Mouse (Mus musculus) lung, postnatal 0 days (tissue): ENCODE results near the gene Srsf11. TPM values are rescaled to one million over a fixed set of nuclear protein-coding genes. Genes with fewer than 3 reads are reported as not detected.

Experiments
- ATAC-seq: fragments of 200-750 bp; cut with Nextera tagmentation; 2 replicates; pipeline ENCODE4 v1.8.0; 2017; ENCODE audit warnings: moderate library complexity
- DNase-seq: peaks from one replicate; pipeline ENCODE4 v3.0.0-alpha.2; 2016; ENCODE audit warnings: low spot score
- H3K27ac ChIP-seq: fragments of 300-500 bp; sonication (generic); 2 replicates; pipeline ENCODE4 v1.5.1; 2014; ENCODE audit warnings: antibody characterized with exemption, mild to moderate bottlenecking, low read length, mixed read lengths
- H3K27me3 ChIP-seq: fragments of 300-500 bp; sonication (generic); replicated peaks from 2 replicates; pipeline ENCODE4 v1.6.1; 2014; ENCODE audit warnings: low read length, mixed read lengths; ENCODE audit not compliant: insufficient read depth
- H3K36me3 ChIP-seq: fragments of 300-500 bp; sonication (generic); 2 replicates; pipeline ENCODE4 v1.6.1; 2014; ENCODE audit warnings: low read length, mixed read lengths; ENCODE audit not compliant: insufficient read depth
- H3K4me1 ChIP-seq: fragments of 300-500 bp; sonication (generic); 2 replicates; pipeline ENCODE4 v1.6.1; 2014; ENCODE audit warnings: antibody characterized with exemption, low read depth, low read length, mixed read lengths; ENCODE audit not compliant: insufficient read depth
- H3K4me2 ChIP-seq: fragments of 300-500 bp; sonication (generic); replicated peaks from 2 replicates; pipeline ENCODE4 v1.6.1; 2014; ENCODE audit warnings: low read depth, mild to moderate bottlenecking, low read length, moderate library complexity, mixed read lengths
- H3K4me3 ChIP-seq: fragments of 300-500 bp; sonication (generic); 2 replicates; pipeline ENCODE4 v1.5.1; 2014; ENCODE audit warnings: low read depth, low read length
- H3K9ac ChIP-seq: fragments of 300-500 bp; sonication (generic); replicated peaks from 2 replicates; pipeline ENCODE4 v1.6.1; 2014; ENCODE audit warnings: low read depth, mild to moderate bottlenecking
- H3K9me3 ChIP-seq: fragments of 300-500 bp; sonication (generic); 2 replicates; pipeline ENCODE4 v1.6.1; 2016; ENCODE audit warnings: low read length, mixed read lengths
- CTCF ChIP-seq: IDR thresholded peaks from 2 replicates; pipeline ENCODE4 v1.5.1; 2016; ENCODE audit warnings: antibody characterized with exemption, mild to moderate bottlenecking
- EP300 ChIP-seq: IDR thresholded peaks from 2 replicates; pipeline ENCODE4 v1.6.1; 2016; ENCODE audit warnings: antibody characterized with exemption, mild to moderate bottlenecking, control low read depth
- WGBS: fragments of 180-500 bp; shearing (Covaris S2); extraction: QIAGEN DNeasy Blood & Tissue Kit; methylation state at CpG from one replicate; pipeline ENCODE4 v1.1.7; 2014; 5-methylcytosine and 5-hydroxymethylcytosine counted together
- polyA plus RNA-seq: library from polyadenylated mRNA; unstranded; fragments of >200 nt; fragmentation: Nextera tagmentation; extraction: Ambion mirVana; gene quantifications from 2 replicates; pipeline ENCODE4 v1.2.1, GENCODE M21; 2015

Srsf11 gene
- 190 and 200 TPM in 2 replicates for polyA plus RNA-seq

- ATAC-seq: peak; percentile 96
- no peak for TF ChIP-seq EP300
- TF ChIP-seq CTCF: no peak
Measured at GRCm38 (mm10) chr3:158036329-158036988, at the start of gene Srsf11, which contains the start of gene Lrrc40. Gene Srsf11 (minus strand): TSS chr3:158036639. Gene Lrrc40 (plus strand): TSS chr3:158036662.

GRCm38 (mm10) chr3:158077828-158078227 lies 41.4 kb upstream of the Srsf11 start:
- Histone ChIP-seq H3K4me2 (no peak overlapping the region), H3K9ac (no peak overlapping the region), H3K27me3 (no peaks in the 10 kb centered on the region), H3K36me3 (no peaks in the 10 kb centered on the region), H3K27ac (no peak overlapping the region), H3K4me3 (no peak overlapping the region), H3K9me3 (no peaks in the 10 kb centered on the region), H3K4me1 (no peaks in the 10 kb centered on the region)
- WGBS: 71% methylated on average over 5 of the region's 5 CpGs
- ATAC-seq: no peak
- no peak for DNase-seq
- TF ChIP-seq EP300 (no peak), CTCF (no peak)

More at GRCm38 (mm10) chr3:158036329-158036988, at the start of gene Srsf11, which contains the start of gene Lrrc40:
- Histone ChIP-seq H3K4me2 (peak within 1 kb of the TSS; percentile 83), H3K9ac (peak within 1 kb of the TSS; percentile 95), H3K27me3 (no peaks in the 10 kb centered on the region), H3K4me1 (no peaks in the 10 kb centered on the region; the same call in 1 of the 2 replicates), H3K36me3 (no peaks in the 10 kb centered on the region), H3K9me3 (no peaks in the 10 kb centered on the region), H3K27ac (peak within 1 kb of the TSS; percentile 96), H3K4me3 (peak within 1 kb of the TSS; percentile 92)
- under 1% methylated on average over 54 of the region's 55 CpGs for WGBS
- DNase-seq: peak; percentile 98

DNA sequence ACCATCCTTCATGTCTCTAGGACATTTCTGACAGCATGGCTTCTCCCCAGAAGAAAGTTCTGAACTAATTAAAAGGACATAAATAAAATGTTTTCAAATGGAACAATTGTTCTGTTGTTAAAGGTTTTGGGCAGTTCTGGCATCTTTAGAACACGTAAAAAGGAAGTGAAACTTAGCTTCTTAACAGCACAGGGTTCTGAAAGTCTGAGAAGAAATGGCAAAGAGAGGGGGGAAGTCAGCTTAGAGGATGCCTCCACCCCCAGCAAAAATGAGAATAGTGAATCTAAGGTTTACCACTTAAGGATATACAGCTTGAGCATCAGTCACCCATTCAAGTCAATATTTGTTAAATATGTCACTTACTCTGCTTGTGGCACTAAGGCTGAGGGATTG lies 40.9 kb upstream of the Srsf11 start:
- no peak overlapping the region for H3K27ac ChIP-seq
- DNase-seq (no peak), ATAC-seq (no peak)
- H3K27me3 ChIP-seq: no peaks in the 10 kb centered on the region
- H3K9me3 ChIP-seq: no peaks in the 10 kb centered on the region
- no peak overlapping the region for H3K9ac ChIP-seq
- no peaks in the 10 kb centered on the region for H3K36me3 ChIP-seq
- no peak overlapping the region for H3K4me3 ChIP-seq
- no peaks in the 10 kb centered on the region for H3K4me1 ChIP-seq
- no peak for TF ChIP-seq EP300
- TF ChIP-seq CTCF: no peak
- H3K4me2 ChIP-seq: no peak overlapping the region
- 24% methylated on average over 1 of the region's 1 CpGs for WGBS

DNA sequence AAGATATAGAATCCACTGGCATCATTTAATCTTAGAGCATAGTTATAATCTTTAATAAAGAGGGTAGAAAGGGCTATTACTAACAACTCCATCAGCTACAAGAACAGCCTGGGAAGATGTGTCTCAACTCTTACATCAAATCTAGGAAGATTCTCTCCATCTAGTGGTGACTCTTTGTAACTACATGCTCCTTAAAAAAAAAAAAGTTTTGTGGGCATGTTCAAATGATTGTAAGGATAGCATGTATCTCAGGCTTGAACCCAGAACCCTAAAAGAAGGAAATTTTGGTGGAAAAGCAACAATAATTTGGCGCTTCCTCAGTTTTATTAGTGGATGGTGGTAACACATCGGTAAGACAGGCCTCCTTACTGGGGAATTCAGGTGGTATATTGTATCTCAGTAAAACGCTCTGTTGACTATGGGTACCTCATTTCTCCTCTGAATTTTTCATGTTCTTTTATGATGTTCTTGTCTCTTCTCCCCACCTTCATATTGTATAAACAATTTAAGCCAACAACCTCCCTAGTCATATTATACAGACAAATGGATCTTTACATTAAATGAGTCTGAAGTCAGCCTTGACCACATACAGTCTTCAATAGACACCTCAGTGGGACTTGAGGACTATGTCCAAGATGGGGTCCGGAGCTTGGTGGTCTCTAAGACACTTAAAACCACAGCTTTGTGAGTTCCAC lies 40.4 kb upstream of the Srsf11 start:
- Histone ChIP-seq H3K27me3 (no peaks in the 10 kb centered on the region), H3K36me3 (no peaks in the 10 kb centered on the region), H3K4me3 (no peak overlapping the region), H3K9me3 (no peaks in the 10 kb centered on the region), H3K27ac (no peak overlapping the region), H3K9ac (no peak overlapping the region), H3K4me2 (no peak overlapping the region), H3K4me1 (no peaks in the 10 kb centered on the region)
- no peak for ATAC-seq
- peak; percentile 81 for DNase-seq
- peak; percentile 73 for TF ChIP-seq CTCF
- no peak for TF ChIP-seq EP300
- 36% methylated on average over 4 of the region's 4 CpGs for WGBS

DNA sequence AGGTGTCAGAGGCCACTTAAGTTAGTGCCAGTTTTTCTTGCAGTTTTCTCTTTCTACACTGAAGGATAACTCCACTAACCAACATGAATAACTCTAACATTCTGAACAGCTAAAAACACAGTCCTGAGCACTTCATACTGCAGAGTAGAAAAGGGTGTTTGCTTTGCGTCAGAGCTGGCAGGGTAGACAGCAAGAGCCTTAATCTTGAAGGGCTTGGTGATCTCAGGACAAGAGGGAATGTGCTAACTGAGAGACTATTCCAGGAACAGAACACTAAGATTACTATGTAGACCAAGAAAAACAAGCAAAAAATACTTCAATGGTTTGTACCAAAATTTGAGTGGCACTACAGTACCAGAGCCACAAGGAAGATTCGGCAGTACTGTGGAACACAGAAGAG lies 38.6 kb upstream of the Srsf11 start:
- no peaks in the 10 kb centered on the region for H3K27me3 ChIP-seq
- no peak overlapping the region for H3K27ac ChIP-seq
- H3K36me3 ChIP-seq: no peaks in the 10 kb centered on the region
- no peak overlapping the region for H3K9ac ChIP-seq
- no peak overlapping the region for H3K4me2 ChIP-seq
- ATAC-seq (peak; percentile 98), DNase-seq (peak; percentile 88)
- H3K4me3 ChIP-seq: no peak overlapping the region
- no peaks in the 10 kb centered on the region for H3K4me1 ChIP-seq
- TF ChIP-seq EP300 (peak; percentile 95), CTCF (no peak)
- no peaks in the 10 kb centered on the region for H3K9me3 ChIP-seq
- 61% methylated on average over 2 of the region's 2 CpGs for WGBS

DNA sequence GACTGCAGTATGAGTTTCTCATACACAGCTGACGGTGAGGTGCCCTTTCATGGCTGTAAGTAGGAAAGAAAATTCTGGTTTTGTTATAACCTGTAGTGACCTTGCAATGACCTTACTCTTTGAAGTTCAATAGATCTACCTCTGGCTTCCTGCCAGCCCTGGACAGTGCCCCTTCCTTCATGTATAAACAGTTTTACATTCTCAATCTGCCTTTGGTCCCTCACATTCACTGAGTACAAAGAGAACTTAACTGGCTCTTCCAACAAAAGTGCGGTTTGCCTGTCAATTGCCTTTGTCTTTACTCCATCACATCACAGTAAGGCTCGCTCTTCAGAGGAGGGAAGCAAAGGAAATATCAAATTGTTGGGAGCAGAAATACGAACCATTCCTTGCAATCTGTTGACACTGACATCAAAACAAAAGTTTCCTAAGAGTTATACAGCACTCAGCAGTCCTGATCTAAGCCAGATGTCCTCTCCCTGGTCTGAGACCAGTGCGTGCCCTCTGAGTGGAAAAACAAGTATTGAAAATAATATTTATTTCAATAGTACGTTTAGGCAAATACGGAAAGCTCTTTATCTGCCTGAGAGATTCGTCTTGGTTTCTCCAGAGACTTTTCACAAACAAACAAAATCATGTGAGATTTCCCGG lies 32.3 kb upstream of the Srsf11 start:
- H3K4me3 ChIP-seq: no peak overlapping the region
- no peaks in the 10 kb centered on the region for H3K36me3 ChIP-seq
- TF ChIP-seq CTCF (no peak), EP300 (no peak)
- H3K4me2 ChIP-seq: no peak overlapping the region
- WGBS: 37% methylated on average over 9 of the region's 9 CpGs
- no peak overlapping the region for H3K9ac ChIP-seq
- H3K9me3 ChIP-seq: no peaks in the 10 kb centered on the region
- DNase-seq: no peak
- no peak for ATAC-seq
- H3K4me1 ChIP-seq: no peaks in the 10 kb centered on the region
- H3K27me3 ChIP-seq: no peaks in the 10 kb centered on the region
- no peak overlapping the region for H3K27ac ChIP-seq
